8 mouse cellular contexts compared by ENCODE assay signal in genomic region chr13:55171517-55172335, GRCm38 (mm10). TPM values are rescaled to one million over a fixed set of nuclear protein-coding genes. Genes with fewer than 3 reads are reported as not detected.
DNase-seq lines count a peak whose midpoint lies in the region; ATAC-seq and TF ChIP-seq lines count a peak whose summit lies in the region.

No protein-coding gene starts in this region.

- no peak for TF ChIP-seq EP300 in MEL (IDR thresholded peaks at IDR 0.05; ENCODE audit: low read depth in 1 of 2, low read length in 2 of 2)

- no peaks in the 10 kb centered on the region for H3K79me2 ChIP-seq in MEL (ENCODE audit: control insufficient read depth, insufficient read depth, low read length, poor library complexity)

- TF ChIP-seq CTCF in MEL (IDR thresholded peaks at IDR 0.05 in 2 of 3, conservative IDR thresholded peaks at IDR 0.05 in 1 of 3; ENCODE audit: control insufficient read depth in 1 of 3, insufficient read depth in 1 of 3, low read depth in 2 of 3, low read length in 3 of 3, poor library complexity in 1 of 3, severe bottlenecking in 1 of 3) = no peak
- no peak for TF ChIP-seq CTCF in testis, adult 2 months (IDR thresholded peaks at IDR 0.05; ENCODE audit: control insufficient read depth, insufficient read depth, insufficient replicate concordance, low read depth, low read length)

- WGBS in intestine, embryonic 14.5 days = 11% methylated on average over 26 of the region's 26 CpGs
- 12% methylated on average over 26 of the region's 26 CpGs for WGBS in limb, embryonic 13.5 days
- WGBS in midbrain, embryonic 11.5 days = 19% methylated on average over 26 of the region's 26 CpGs

- peak; percentile 44 for DNase-seq in MEL (ENCODE audit: low read depth, low spot score)
- peak; percentile 79 for DNase-seq in gastrocnemius, postnatal 14 days
- DNase-seq in intestine, embryonic 14.5 days (ENCODE audit: low spot score) = peak; percentile 73
- DNase-seq in midbrain, embryonic 11.5 days (ENCODE audit: low spot score, missing footprints) = peak; percentile 92
- DNase-seq in T-cell, adult 2 months (ENCODE audit: low spot score) = no peak

- peak overlapping the region; percentile 25 to 35; a peak in 3 of 4 replicates for H3K4me3 ChIP-seq in MEL (ENCODE audit: control insufficient read depth in 1 of 2, insufficient read depth in 1 of 2, low read depth in 2 of 2, low read length in 2 of 2)
- H3K4me3 ChIP-seq in brown adipose tissue, adult 24 weeks (ENCODE audit: insufficient read depth, low read depth, low read length) = peak overlapping the region; percentile 37
- H3K4me3 ChIP-seq in intestine, embryonic 14.5 days (ENCODE audit: low read depth, low read length) = no peak overlapping the region
- H3K4me3 ChIP-seq in limb, embryonic 13.5 days = peak overlapping the region; percentile 5; the same call in 1 of the 2 replicates
- H3K4me3 ChIP-seq in midbrain, embryonic 11.5 days (ENCODE audit: low read depth, low read length) = no peak overlapping the region
- H3K4me3 ChIP-seq in testis, adult 2 months (ENCODE audit: control insufficient read depth, low read depth, low read length) = peak overlapping the region; percentile 49

- peak overlapping the region; percentile 31; the same call in 1 of the 2 replicates for H3K9ac ChIP-seq in MEL (ENCODE audit: control insufficient read depth, low read depth, low read length, poor library complexity, severe bottlenecking)
- H3K9ac ChIP-seq in intestine, embryonic 14.5 days (ENCODE audit: low read length) = no peak overlapping the region
- H3K9ac ChIP-seq in limb, embryonic 13.5 days = peak overlapping the region; percentile 43
- peak overlapping the region; percentile 45 for H3K9ac ChIP-seq in midbrain, embryonic 11.5 days (ENCODE audit: low read length)

- no peaks in the 10 kb centered on the region for H3K36me3 ChIP-seq in MEL (ENCODE audit: control insufficient read depth in 1 of 2, insufficient read depth in 2 of 2, low read length in 2 of 2)
- no peaks in the 10 kb centered on the region for H3K36me3 ChIP-seq in intestine, embryonic 14.5 days (ENCODE audit: control insufficient read depth, insufficient read depth, low read length)
- H3K36me3 ChIP-seq in limb, embryonic 13.5 days = no peaks in the 10 kb centered on the region
- no peaks in the 10 kb centered on the region for H3K36me3 ChIP-seq in midbrain, embryonic 11.5 days (ENCODE audit: control insufficient read depth, insufficient read depth, low read length)
- no peaks in the 10 kb centered on the region for H3K36me3 ChIP-seq in testis, adult 2 months (ENCODE audit: control insufficient read depth, insufficient read depth, low read length)

- H3K9me3 ChIP-seq in MEL (replicated peaks; ENCODE audit: insufficient read depth, low read length) = no peaks in the 10 kb centered on the region
- H3K9me3 ChIP-seq in intestine, embryonic 14.5 days (ENCODE audit: control insufficient read depth, low read length) = 0 out of 2 replicates have a peak, but pooled peaks cover 2% of the 10 kb centered on the region
- 0 out of 2 replicates have a peak, but pooled peaks cover 5% of the 10 kb centered on the region for H3K9me3 ChIP-seq in limb, embryonic 13.5 days
- no peaks in the 10 kb centered on the region for H3K9me3 ChIP-seq in midbrain, embryonic 11.5 days (ENCODE audit: control insufficient read depth, low read length)

- no peaks in the 10 kb centered on the region for H3K4me1 ChIP-seq in MEL (ENCODE audit: control insufficient read depth in 1 of 2, insufficient read depth in 2 of 2, low read length in 2 of 2)
- peaks cover 2% of the 10 kb centered on the region; the same call in 1 of the 2 replicates for H3K4me1 ChIP-seq in brown adipose tissue, adult 24 weeks (ENCODE audit: control insufficient read depth, insufficient read depth, insufficient read length, low read length)
- peaks cover 15% of the 10 kb centered on the region for H3K4me1 ChIP-seq in intestine, embryonic 14.5 days (replicated peaks; ENCODE audit: control insufficient read depth, insufficient read depth, low read length)
- peaks cover 16% of the 10 kb centered on the region for H3K4me1 ChIP-seq in limb, embryonic 13.5 days
- peaks cover 14% of the 10 kb centered on the region for H3K4me1 ChIP-seq in midbrain, embryonic 11.5 days (ENCODE audit: control insufficient read depth, insufficient read depth, low read length)
- H3K4me1 ChIP-seq in testis, adult 2 months (ENCODE audit: control insufficient read depth, insufficient read depth, low read length) = peaks cover 23% of the 10 kb centered on the region

- no peak for TF ChIP-seq RAD21 in MEL (IDR thresholded peaks at IDR 0.05; ENCODE audit: low read depth, low read length)

- intact Hi-C loops in gastrocnemius, postnatal 14 days (cut with DNase I; ENCODE audit: low total_unique reads) = loop anchor here (10.0 kb wide), 1 partner anchor 377 kb away; no protein-coding TSS in a partner anchor

- H3K4me2 ChIP-seq in intestine, embryonic 14.5 days (ENCODE audit: low read length) = peak overlapping the region; percentile 33
- H3K4me2 ChIP-seq in limb, embryonic 13.5 days (replicated peaks) = peak overlapping the region; percentile 39
- H3K4me2 ChIP-seq in midbrain, embryonic 11.5 days = peak overlapping the region; percentile 40

- ATAC-seq in intestine, embryonic 14.5 days (replicated peaks; ENCODE audit: low FRiP score, low TSS enrichment, low read depth) = 0 out of 2 replicates have a peak, but pooled peaks have one; percentile 17
- peak; percentile 74 for ATAC-seq in limb, embryonic 13.5 days (ENCODE audit: low FRiP score, low read depth)
- peak; percentile 65 for ATAC-seq in midbrain, embryonic 11.5 days (ENCODE audit: low FRiP score)

- H3K27me3 ChIP-seq in MEL (ENCODE audit: control insufficient read depth in 1 of 2, insufficient read depth in 2 of 2, low read length in 2 of 2) = no peaks in the 10 kb centered on the region
- no peaks in the 10 kb centered on the region for H3K27me3 ChIP-seq in intestine, embryonic 14.5 days (replicated peaks; ENCODE audit: control insufficient read depth, insufficient read depth, low read length)
- H3K27me3 ChIP-seq in limb, embryonic 13.5 days = no peaks in the 10 kb centered on the region
- H3K27me3 ChIP-seq in midbrain, embryonic 11.5 days (ENCODE audit: control insufficient read depth, insufficient read depth, low read length) = no peaks in the 10 kb centered on the region
- H3K27me3 ChIP-seq in testis, adult 2 months (ENCODE audit: control insufficient read depth, insufficient read depth, low read length) = no peaks in the 10 kb centered on the region

- H3K27ac ChIP-seq in MEL (ENCODE audit: control insufficient read depth, low read depth, low read length) = no peak overlapping the region
- no peak overlapping the region for H3K27ac ChIP-seq in brown adipose tissue, adult 24 weeks (replicated peaks; ENCODE audit: low read depth, low read length)
- H3K27ac ChIP-seq in intestine, embryonic 14.5 days (ENCODE audit: low read depth) = peak overlapping the region; percentile 48
- H3K27ac ChIP-seq in limb, embryonic 13.5 days = peak overlapping the region; percentile 16; the same call in 1 of the 2 replicates
- H3K27ac ChIP-seq in midbrain, embryonic 11.5 days (ENCODE audit: low read depth, low read length) = peak overlapping the region; percentile 67
- no peak overlapping the region; the same call in 1 of the 2 replicates for H3K27ac ChIP-seq in testis, adult 2 months (ENCODE audit: control insufficient read depth, insufficient read depth, low read depth, low read length)

- TF ChIP-seq POLR2A in MEL (IDR thresholded peaks at IDR 0.05; ENCODE audit: control insufficient read depth in 1 of 2, insufficient read depth in 1 of 2, low read depth in 1 of 2, low read length in 2 of 2, poor library complexity in 1 of 2) = no peak
- TF ChIP-seq POLR2A in testis, adult 2 months (IDR thresholded peaks at IDR 0.05; ENCODE audit: control insufficient read depth, low read depth, low read length) = no peak

TF ChIP-seq in MEL, 35 proteins besides CTCF, POLR2A, EP300 and RAD21 (continues in another document):
- no peak for TF ChIP-seq POLR2AphosphoS5 (IDR thresholded peaks at IDR 0.05; ENCODE audit: borderline replicate concordance, low read depth, low read length)
- no peak for TF ChIP-seq MXI1 (IDR thresholded peaks at IDR 0.05; ENCODE audit: low read depth, low read length)

RNA-seq across cellular contexts. Expression of gene Fgfr4, which starts 19.3 kb away (rescaled TPM):
- total RNA-seq in MEL (2012; rRNA removed) = not detected in 2 replicates
- not detected for polyA plus RNA-seq in MEL (2012; ENCODE audit: insufficient read depth in 1 of 2, insufficient read length in 2 of 2, low read depth in 1 of 2, low replicate concordance in 2 of 2, missing spikeins in 1 of 2)
- polyA plus RNA-seq in brown adipose tissue, adult 24 weeks (2012; ENCODE audit: insufficient read depth, insufficient read length, missing spikeins) = not detected in 2 replicates
- total RNA-seq in gastrocnemius, postnatal 14 days (2021) = 1 to 10 TPM; 6.6 to 6.7 TPM
- polyA plus RNA-seq in intestine, embryonic 14.5 days (2014; fragmentation: Nextera tagmentation; extraction: Ambion mirVana) = 19.5 and 22.5 TPM in 2 replicates
- polyA plus RNA-seq in limb, embryonic 13.5 days (2015; fragmentation: Nextera tagmentation; extraction: Ambion mirVana) = 11.8 and 12.0 TPM in 2 replicates
- 0.18 and 0.33 TPM in 2 replicates for polyA plus RNA-seq in midbrain, embryonic 11.5 days (2014; fragmentation: Nextera tagmentation; extraction: Ambion mirVana)
- polyA plus RNA-seq in testis, adult 2 months (2012; rRNA removed) = 2.9 and 3.0 TPM in 2 replicates

RNA-seq across cellular contexts. Expression of gene Nsd1, which starts 37.9 kb away (rescaled TPM):
- total RNA-seq in MEL (2012; rRNA removed) = 10.0 and 13.3 TPM in 2 replicates
- 10 to 100 TPM in 1 of 2 experiments, 1 to 10 TPM in 1; 6.3 to 59.3 TPM for polyA plus RNA-seq in MEL (2012; ENCODE audit: insufficient read depth in 1 of 2, insufficient read length in 2 of 2, low read depth in 1 of 2, low replicate concordance in 2 of 2, missing spikeins in 1 of 2)
- 24.0 and 34.1 TPM in 2 replicates for polyA plus RNA-seq in brown adipose tissue, adult 24 weeks (2012; ENCODE audit: insufficient read depth, insufficient read length, missing spikeins)
- total RNA-seq in gastrocnemius, postnatal 14 days (2021) = 10 to 100 TPM; 55.6 to 59.2 TPM
- polyA plus RNA-seq in intestine, embryonic 14.5 days (2014; fragmentation: Nextera tagmentation; extraction: Ambion mirVana) = 67.5 and 69.3 TPM in 2 replicates
- 80.4 and 82.4 TPM in 2 replicates for polyA plus RNA-seq in limb, embryonic 13.5 days (2015; fragmentation: Nextera tagmentation; extraction: Ambion mirVana)
- 68.0 TPM in 2 replicates for polyA plus RNA-seq in midbrain, embryonic 11.5 days (2014; fragmentation: Nextera tagmentation; extraction: Ambion mirVana)
- 9.0 and 9.5 TPM in 2 replicates for polyA plus RNA-seq in testis, adult 2 months (2012; rRNA removed)

RNA-seq across cellular contexts. Expression of gene Gm17617, which starts 38.4 kb away (rescaled TPM):
- total RNA-seq in MEL (2012; rRNA removed) = not detected in 2 replicates
- polyA plus RNA-seq in MEL (2012; ENCODE audit: insufficient read depth in 1 of 2, insufficient read length in 2 of 2, low read depth in 1 of 2, low replicate concordance in 2 of 2, missing spikeins in 1 of 2) = not detected
- polyA plus RNA-seq in brown adipose tissue, adult 24 weeks (2012; ENCODE audit: insufficient read depth, insufficient read length, missing spikeins) = not detected in 2 replicates
- not detected for total RNA-seq in gastrocnemius, postnatal 14 days (2021)
- polyA plus RNA-seq in intestine, embryonic 14.5 days (2014; fragmentation: Nextera tagmentation; extraction: Ambion mirVana) = not detected in 2 replicates
- polyA plus RNA-seq in limb, embryonic 13.5 days (2015; fragmentation: Nextera tagmentation; extraction: Ambion mirVana) = not detected in 2 replicates
- not detected in 2 replicates for polyA plus RNA-seq in midbrain, embryonic 11.5 days (2014; fragmentation: Nextera tagmentation; extraction: Ambion mirVana)
- not detected in 2 replicates for polyA plus RNA-seq in testis, adult 2 months (2012; rRNA removed)

Comparison
In these comparisons a context has a peak if more than half of its experiments do, and no peak if none do; other contexts are left out.
1. H3K27ac ChIP-seq: peak in intestine, embryonic 14.5 days (single experiment), limb, embryonic 13.5 days (single experiment) and midbrain, embryonic 11.5 days (single experiment); none in MEL (single experiment), brown adipose tissue, adult 24 weeks (single experiment) and testis, adult 2 months (single experiment).
2. H3K4me3 ChIP-seq: peak in MEL (2 of 2), brown adipose tissue, adult 24 weeks (single experiment), limb, embryonic 13.5 days (single experiment) and testis, adult 2 months (single experiment); none in intestine, embryonic 14.5 days (single experiment) and midbrain, embryonic 11.5 days (single experiment).
3. ATAC-seq: peak in every context shown above with its lines; median percentile 74 in limb, embryonic 13.5 days; 65 in midbrain, embryonic 11.5 days; 17 in intestine, embryonic 14.5 days.
4. Peak in every context shown above with its lines, with median percentiles within 50 percentile points of each other: H3K4me2 ChIP-seq.